Mouse (Mus musculus) thymus, postnatal 4 days (tissue): ENCODE data around the gene Dglucy.
A peak's percentile ranks its signal among the peaks of the same experiment; 100 is the strongest.

Experiments used
- DNase-seq: peaks from one replicate; pipeline ENCODE4 v3.0.0; 2021

The Dglucy gene

DNA sequence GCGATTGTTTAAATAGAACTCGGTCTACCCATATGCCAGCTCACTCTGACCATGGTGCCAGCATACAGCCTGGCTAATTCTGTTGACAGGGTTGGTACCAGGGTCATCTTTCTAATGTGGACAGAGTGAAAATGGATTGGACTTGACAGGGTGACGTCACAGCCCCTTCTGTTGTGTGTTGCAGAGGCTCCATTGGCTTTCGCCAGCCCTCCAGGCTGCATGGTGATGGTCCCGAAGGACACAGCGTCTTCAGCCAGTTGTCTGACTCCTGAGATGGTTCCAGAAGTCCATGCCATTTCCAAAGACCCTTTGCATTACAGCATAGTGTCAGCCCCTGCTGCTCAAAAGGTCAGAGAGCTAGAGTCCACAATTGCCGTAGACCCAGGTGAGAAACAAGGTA is 65.7 kb downstream of the Dglucy start:
- DNase-seq = no peak

DNA sequence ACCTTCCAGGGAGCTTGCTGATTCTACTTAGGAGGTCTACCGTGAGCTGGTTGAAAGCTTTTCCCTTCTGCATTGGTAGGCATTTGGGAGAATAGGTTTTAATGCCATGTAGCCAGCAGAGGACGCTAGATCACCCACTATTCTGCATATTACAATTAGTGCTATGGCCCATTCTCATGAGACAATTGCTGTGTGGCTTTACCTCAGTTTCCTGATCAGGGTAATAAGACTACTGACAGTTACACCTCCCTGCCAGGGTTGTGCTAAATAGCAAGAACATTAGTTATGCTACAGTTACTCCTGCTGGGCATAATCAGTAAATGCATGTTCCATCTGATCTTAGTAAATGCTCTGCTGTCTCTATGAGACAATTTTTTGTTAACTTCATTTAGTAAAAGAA is 67.0 kb downstream of the Dglucy start:
- no peak for DNase-seq

- no peak for DNase-seq
Measured at GRCm38 (mm10) chr12:100846566-100846965, 67.7 kb downstream of the Dglucy start.

- DNase-seq = no peak
Measured at GRCm38 (mm10) chr12:100847437-100848080, 68.7 kb downstream of the Dglucy start.

DNA sequence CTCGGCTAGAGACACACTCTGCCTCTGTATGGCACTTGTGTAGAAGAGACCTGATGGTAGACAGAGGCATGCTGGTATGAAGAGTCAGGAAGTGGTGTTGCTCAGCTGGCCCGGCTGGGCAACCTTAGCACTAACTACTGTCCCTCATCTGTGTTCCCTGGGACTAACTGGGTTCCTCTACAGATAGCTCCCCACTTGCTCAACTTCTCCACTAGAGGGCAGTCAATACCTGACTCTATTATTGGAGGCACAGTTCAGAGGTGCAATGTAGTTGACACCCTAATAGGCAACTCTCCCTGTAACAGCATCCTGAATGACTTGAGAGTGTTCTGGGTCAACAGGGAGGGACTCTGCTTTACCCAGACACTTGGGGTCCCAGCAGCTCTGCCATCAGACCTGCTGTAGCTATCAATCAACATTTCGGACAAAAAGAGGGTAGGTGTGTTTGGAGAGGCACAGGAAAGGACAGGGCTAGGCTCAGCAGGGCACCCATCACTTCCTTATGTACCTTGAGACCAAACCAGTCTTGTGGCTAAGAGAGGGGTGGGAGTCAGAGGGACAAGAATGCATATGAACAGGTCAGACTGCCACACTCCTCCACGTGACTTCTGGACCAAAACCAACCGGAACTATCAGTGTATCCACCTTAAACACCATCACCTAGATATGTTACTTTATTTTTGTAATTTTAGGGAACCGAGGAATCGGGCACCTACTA is 70.7 kb downstream of the Dglucy start:
- DNase-seq = peak; percentile 41

GRCm38 (mm10) chr12:100852370-100852769 is 73.5 kb downstream of the Dglucy start:
- DNase-seq = no peak

GRCm38 (mm10) chr12:100856337-100856736 is 77.5 kb downstream of the Dglucy start:
- DNase-seq = no peak

- DNase-seq = no peak
Measured at GRCm38 (mm10) chr12:100857791-100858190, 78.9 kb downstream of the Dglucy start.

DNA sequence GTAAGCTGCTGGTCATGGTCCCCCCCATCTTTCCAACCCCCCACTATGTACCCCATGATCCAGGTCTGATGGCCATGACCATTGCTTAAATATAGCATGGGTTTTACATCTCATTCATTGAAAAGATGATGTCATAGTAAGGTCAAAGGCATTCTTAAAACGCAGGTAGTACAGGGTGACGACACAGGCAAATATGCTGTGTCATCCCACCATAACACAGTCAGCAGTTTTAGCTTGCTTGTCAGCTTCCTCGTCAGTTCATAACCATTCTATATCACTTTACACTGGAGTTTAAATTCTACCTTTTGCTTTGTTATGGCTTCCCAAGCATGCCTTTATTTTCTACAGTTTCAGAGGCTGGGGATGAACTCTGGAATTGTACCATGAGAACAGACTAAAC is 83.4 kb downstream of the Dglucy start:
- no peak for DNase-seq

GRCm38 (mm10) chr12:100862856-100863446 is 84.1 kb downstream of the Dglucy start:
- DNase-seq = no peak

DNA sequence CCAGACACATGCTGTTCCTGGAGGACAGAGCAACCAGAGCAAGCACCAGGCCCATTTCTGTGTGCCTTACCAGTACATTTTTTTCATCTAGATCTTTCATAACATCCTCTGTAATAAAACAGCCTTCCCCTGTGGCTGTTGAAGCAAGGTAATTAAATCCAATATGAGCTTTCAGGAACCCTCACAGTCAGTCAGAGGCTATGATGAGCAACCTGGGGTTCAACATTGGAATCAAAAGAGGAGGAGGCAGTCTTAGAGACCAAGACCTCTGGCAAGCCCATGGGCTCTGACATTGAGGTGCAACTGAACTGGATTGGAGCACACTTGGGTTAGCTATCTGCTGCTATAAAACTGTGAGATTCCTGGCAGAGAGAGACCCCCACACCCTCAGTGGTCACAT is 86.2 kb downstream of the Dglucy start:
- DNase-seq = no peak

- no peak for DNase-seq
Measured at GRCm38 (mm10) chr12:100865509-100866078, 86.7 kb downstream of the Dglucy start.

- DNase-seq = no peak
Measured at GRCm38 (mm10) chr12:100867097-100867496, 88.2 kb downstream of the Dglucy start.

DNA sequence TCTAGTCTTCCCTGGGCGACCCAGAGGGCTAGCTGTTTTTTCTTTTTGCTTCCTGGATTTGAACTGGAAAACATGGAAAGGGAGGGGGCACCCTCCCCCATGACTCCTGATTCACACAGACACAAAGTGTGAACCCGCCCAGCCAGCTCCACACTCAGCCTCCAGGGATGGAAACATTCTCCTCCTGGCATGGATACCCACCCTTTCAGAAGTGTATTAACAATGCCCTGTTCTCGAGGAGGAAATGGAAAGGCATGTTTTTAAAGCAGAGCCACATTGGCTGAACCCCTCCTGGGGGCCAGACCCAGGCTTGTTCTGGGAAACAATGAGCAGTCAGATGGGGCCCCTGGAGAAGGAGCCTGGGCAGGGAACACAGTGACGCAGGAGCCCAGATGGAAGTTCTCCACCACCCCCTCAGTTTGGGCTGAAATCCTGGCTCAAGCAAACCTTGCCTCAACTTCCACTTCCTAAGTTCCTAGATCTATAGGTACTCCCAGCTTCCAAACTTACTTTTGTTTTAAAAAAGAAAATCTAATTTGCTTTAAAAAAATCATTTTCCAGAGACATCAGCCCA is 89.3 kb downstream of the Dglucy start:
- DNase-seq = no peak

GRCm38 (mm10) chr12:100871234-100871633 is 92.4 kb downstream of the Dglucy start:
- no peak for DNase-seq

GRCm38 (mm10) chr12:100871841-100872240 is 93.0 kb downstream of the Dglucy start:
- no peak for DNase-seq

DNA sequence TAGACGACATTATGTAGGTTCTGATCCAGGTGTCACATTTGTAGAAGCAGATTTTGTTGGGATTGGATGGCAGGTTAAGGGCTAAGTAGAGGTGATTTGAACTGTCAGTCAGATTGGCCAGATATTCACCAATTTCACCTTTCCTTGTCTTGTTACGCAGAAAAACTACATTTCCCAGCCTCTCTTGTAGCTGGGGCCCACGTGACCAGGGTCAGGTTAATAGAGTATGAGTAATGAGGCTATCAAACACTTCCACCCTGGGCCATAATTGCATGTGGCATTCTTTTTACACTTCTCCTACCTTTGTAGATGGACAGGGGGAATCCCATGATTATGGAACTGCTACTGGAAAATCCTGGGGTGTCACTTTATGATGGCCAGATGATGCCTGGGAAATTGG is 94.8 kb downstream of the Dglucy start:
- DNase-seq = no peak

DNA sequence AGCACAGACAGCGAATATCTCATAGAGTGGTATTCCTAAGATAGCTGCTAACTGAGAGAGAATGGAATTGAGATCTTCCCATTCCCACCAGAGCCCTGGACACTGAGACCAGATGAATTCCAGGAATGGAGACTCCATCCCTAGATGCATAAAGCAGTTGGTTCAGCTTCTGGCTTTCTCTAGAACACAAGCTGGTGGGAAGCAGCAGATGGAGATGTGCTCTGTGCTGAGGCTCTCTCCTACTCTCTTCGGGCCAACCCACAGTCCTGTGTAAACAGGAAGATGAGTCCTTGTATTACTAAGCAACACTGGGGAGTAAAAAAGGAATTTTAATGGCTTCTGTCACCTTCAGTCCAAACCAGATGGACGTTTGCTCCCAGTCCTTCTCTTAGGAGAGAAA is 96.7 kb downstream of the Dglucy start:
- no peak for DNase-seq

- no peak for DNase-seq
Measured at GRCm38 (mm10) chr12:100875960-100876359, 97.1 kb downstream of the Dglucy start.

DNA sequence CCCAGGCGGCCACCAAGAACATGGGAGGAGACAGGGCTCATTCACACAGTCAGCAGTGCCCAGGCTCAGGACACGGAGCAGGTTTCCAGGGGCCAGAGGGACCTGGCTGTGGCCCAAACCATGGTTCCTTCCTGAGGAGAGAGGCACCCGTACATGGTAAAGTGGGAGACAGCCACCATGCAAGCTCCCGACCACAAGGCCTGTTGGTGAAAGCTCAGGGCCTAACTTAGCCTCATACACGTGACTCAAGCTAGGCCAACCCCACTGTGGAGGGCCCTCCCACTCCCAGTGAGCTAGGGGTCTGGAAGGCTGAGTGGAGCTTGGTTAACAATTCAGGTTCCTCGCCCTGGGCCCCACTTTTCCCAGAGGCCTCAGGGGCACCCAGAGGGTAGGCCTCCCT is 99.1 kb downstream of the Dglucy start:
- DNase-seq = no peak

GRCm38 (mm10) chr12:100878556-100878955 is 99.7 kb downstream of the Dglucy start:
- DNase-seq = no peak

GRCm38 (mm10) chr12:100883168-100883567 is 104.3 kb downstream of the Dglucy start:
- no peak for DNase-seq

GRCm38 (mm10) chr12:100885585-100885984 is 106.7 kb downstream of the Dglucy start:
- no peak for DNase-seq

GRCm38 (mm10) chr12:100886877-100887276 is 108.0 kb downstream of the Dglucy start:
- no peak for DNase-seq
